ENCODE assay signal across 8 mouse cellular contexts in the genomic region with DNA sequence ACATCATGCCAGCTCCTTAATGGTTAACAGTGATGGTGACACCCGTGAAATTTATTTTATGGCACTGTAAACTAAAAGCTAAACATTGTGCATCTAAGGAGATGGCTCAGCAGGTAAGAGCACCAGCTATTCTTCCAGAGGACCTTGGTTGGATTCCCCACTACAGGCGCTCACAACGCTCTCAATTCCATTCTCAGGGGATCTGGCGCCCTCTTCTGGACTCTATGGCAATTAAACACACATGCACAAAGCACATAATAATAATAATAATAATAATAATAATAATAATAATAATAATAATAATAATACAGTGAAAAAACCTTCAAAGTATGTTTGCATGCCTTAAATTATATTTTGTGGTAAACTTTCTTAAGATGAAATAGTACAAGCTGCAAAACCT. TPM values are rescaled to one million over a fixed set of nuclear protein-coding genes. Genes with fewer than 3 reads are reported as not detected.
DNase-seq lines count a peak whose midpoint lies in the region; ATAC-seq and TF ChIP-seq lines count a peak whose summit lies in the region.
"Had no signal": no experiment of that assay in that cellular context is flagged by ENCODE, and none has a peak within 500 bp of the region (broad histone marks: within the 10 kb centered on the region; RNA-seq: fewer than 3 reads in every experiment).

No protein-coding gene starts in this region.

- no peaks in the 10 kb centered on the region for H3K9me3 ChIP-seq in kidney, embryonic 15.5 days (replicated peaks)
- no peaks in the 10 kb centered on the region for H3K9me3 ChIP-seq in ES-Bruce4 (replicated peaks; ENCODE audit: control insufficient read depth, insufficient read depth, low read length, poor library complexity, severe bottlenecking)
- no peaks in the 10 kb centered on the region for H3K9me3 ChIP-seq in embryonic facial prominence, embryonic 11.5 days (replicated peaks; ENCODE audit: control insufficient read depth, low read length)

- H3K9ac ChIP-seq in kidney, embryonic 15.5 days: no peak overlapping the region
- H3K9ac ChIP-seq in ES-Bruce4 (ENCODE audit: low read depth, poor library complexity, severe bottlenecking): no peak overlapping the region
- no peak overlapping the region for H3K9ac ChIP-seq in embryonic facial prominence, embryonic 11.5 days (replicated peaks; ENCODE audit: low read length)

- H3K36me3 ChIP-seq in kidney, embryonic 15.5 days: no peaks in the 10 kb centered on the region
- H3K36me3 ChIP-seq in ES-Bruce4 (ENCODE audit: control insufficient read depth, insufficient read depth, low read length, poor library complexity, severe bottlenecking): no peaks in the 10 kb centered on the region
- no peaks in the 10 kb centered on the region for H3K36me3 ChIP-seq in embryonic facial prominence, embryonic 11.5 days (replicated peaks; ENCODE audit: control insufficient read depth, insufficient read depth, low read depth, low read length)

- H3K27ac ChIP-seq in kidney, embryonic 15.5 days: no peak overlapping the region
- H3K27ac ChIP-seq in ES-Bruce4 (ENCODE audit: insufficient read depth, low read length): no peak overlapping the region
- H3K27ac ChIP-seq in embryonic facial prominence, embryonic 11.5 days (replicated peaks; ENCODE audit: low read depth, low read length): no peak overlapping the region

- H3K27me3 ChIP-seq in kidney, embryonic 15.5 days: no peaks in the 10 kb centered on the region
- H3K27me3 ChIP-seq in ES-Bruce4 (ENCODE audit: control insufficient read depth, insufficient read depth, low read length, poor library complexity, severe bottlenecking): no peaks in the 10 kb centered on the region
- H3K27me3 ChIP-seq in embryonic facial prominence, embryonic 11.5 days (ENCODE audit: control insufficient read depth, insufficient read depth, low read length): no peaks in the 10 kb centered on the region

- DNase-seq in kidney, adult 9 months: peak; percentile 30
- peak; percentile 42 for DNase-seq in A20 (ENCODE audit: low read depth, low spot score)
- peak; percentile 53 for DNase-seq in embryonic facial prominence, embryonic 11.5 days (ENCODE audit: low spot score)
- no peak for DNase-seq in urinary bladder, postnatal 14 days (ENCODE audit: low spot score)
- DNase-seq in heart, adult 9 months (ENCODE audit: low spot score in 2 of 2): no peak
- DNase-seq: cerebellum, adult 2 months had no signal

- H3K4me3 ChIP-seq in kidney, embryonic 15.5 days (replicated peaks): no peak overlapping the region
- H3K4me3 ChIP-seq in ES-Bruce4 (ENCODE audit: low read depth, low read length): no peak overlapping the region
- H3K4me3 ChIP-seq in embryonic facial prominence, embryonic 11.5 days (ENCODE audit: low read depth, low read length): no peak overlapping the region

- no peaks in the 10 kb centered on the region for H3K4me1 ChIP-seq in kidney, embryonic 15.5 days
- H3K4me1 ChIP-seq in ES-Bruce4 (ENCODE audit: control insufficient read depth, insufficient read depth, low read length): no peaks in the 10 kb centered on the region
- no peaks in the 10 kb centered on the region for H3K4me1 ChIP-seq in embryonic facial prominence, embryonic 11.5 days (ENCODE audit: control insufficient read depth, insufficient read depth, low read length)

- no peak for TF ChIP-seq EP300 in ES-Bruce4 (IDR thresholded peaks at IDR 0.05; ENCODE audit: insufficient read depth, low read depth, low read length)

- TF ChIP-seq CTCF in ES-Bruce4 (IDR thresholded peaks at IDR 0.05; ENCODE audit: low read depth, low read length): peak; percentile 30

- WGBS in kidney, embryonic 15.5 days: 40% methylated on average over 4 of the region's 4 CpGs
- WGBS in embryonic facial prominence, embryonic 11.5 days: 29% methylated on average over 4 of the region's 4 CpGs

- TF ChIP-seq POLR2A in ES-Bruce4 (IDR thresholded peaks at IDR 0.05; ENCODE audit: insufficient read depth, low read length): no peak

- ATAC-seq in kidney, embryonic 15.5 days (replicated peaks; ENCODE audit: low FRiP score): no peak
- ATAC-seq in embryonic facial prominence, embryonic 11.5 days (replicated peaks; ENCODE audit: insufficient number of reproducible peaks, low FRiP score, low TSS enrichment, low read depth): no peak

- no peak overlapping the region for H3K4me2 ChIP-seq in kidney, embryonic 15.5 days
- no peak overlapping the region for H3K4me2 ChIP-seq in embryonic facial prominence, embryonic 11.5 days (ENCODE audit: low read depth, low read length)

RNA-seq across cellular contexts. Expression of a gene that starts 11.6 kb away (rescaled TPM):
- polyA plus RNA-seq in kidney, embryonic 15.5 days (2015; fragmentation: Nextera tagmentation; extraction: Ambion mirVana): 0.08 and 0.24 TPM in 2 replicates
- polyA plus RNA-seq in ES-Bruce4 (2011; ENCODE audit: insufficient read depth, insufficient read length, low read depth, missing spikeins): 0.24 and 0.27 TPM in 2 replicates
- polyA plus RNA-seq in embryonic facial prominence, embryonic 11.5 days (2014; fragmentation: Nextera tagmentation; extraction: Ambion mirVana): 0.46 and 0.55 TPM in 2 replicates

RNA-seq across cellular contexts. Expression of a gene that starts 49.1 kb away (rescaled TPM):
- polyA plus RNA-seq in kidney, embryonic 15.5 days (2015; fragmentation: Nextera tagmentation; extraction: Ambion mirVana): 134 and 152 TPM in 2 replicates
- polyA plus RNA-seq in ES-Bruce4 (2011; ENCODE audit: insufficient read depth, insufficient read length, low read depth, missing spikeins): 63.0 and 64.7 TPM in 2 replicates
- polyA plus RNA-seq in embryonic facial prominence, embryonic 11.5 days (2014; fragmentation: Nextera tagmentation; extraction: Ambion mirVana): 166 and 184 TPM in 2 replicates

Comparison
In these comparisons a context has a peak if more than half of its experiments do, and no peak if none do; other contexts are left out.
1. DNase-seq: peak in kidney, adult 9 months (single experiment), A20 (single experiment) and embryonic facial prominence, embryonic 11.5 days (single experiment); none in urinary bladder, postnatal 14 days (single experiment) and heart, adult 9 months (0 of 2).